Mouse (Mus musculus) forebrain, embryonic 14.5 days (tissue): ENCODE results near the gene Arrdc2. TPM values are rescaled to one million over a fixed set of nuclear protein-coding genes. Genes with fewer than 3 reads are reported as not detected.

Experiments
- ATAC-seq: fragments of 200-750 bp; cut with Nextera tagmentation; 2 replicates; pipeline ENCODE4 v1.8.0; 2017; ENCODE audit warnings: mild to moderate bottlenecking, moderate library complexity
- DNase-seq: peaks from one replicate; pipeline ENCODE4 v3.0.0-alpha.2; 2015; ENCODE audit warnings: low spot score
- H3K27ac ChIP-seq: fragments of 300-500 bp; sonication (generic); 2 replicates; pipeline ENCODE4 v1.5.1; 2014; ENCODE audit warnings: low read depth, mild to moderate bottlenecking, control low read depth, low read length, moderate library complexity
- H3K27me3 ChIP-seq: fragments of 300-500 bp; sonication (generic); replicated peaks from 2 replicates; pipeline ENCODE4 v1.6.1; 2014; ENCODE audit warnings: low read length, control low read depth, mixed read lengths; ENCODE audit not compliant: control insufficient read depth, insufficient read depth
- H3K36me3 ChIP-seq: fragments of 300-500 bp; sonication (generic); 2 replicates; pipeline ENCODE4 v1.6.1; 2014; ENCODE audit warnings: low read length, control low read depth; ENCODE audit not compliant: control insufficient read depth, insufficient read depth
- H3K4me1 ChIP-seq: fragments of 300-500 bp; sonication (generic); 2 replicates; pipeline ENCODE4 v1.6.1; 2014; ENCODE audit warnings: antibody characterized with exemption, low read length, control low read depth; ENCODE audit not compliant: control insufficient read depth, insufficient read depth
- H3K4me2 ChIP-seq: fragments of 300-500 bp; sonication (generic); 2 replicates; pipeline ENCODE4 v1.6.1; 2014; ENCODE audit warnings: mild to moderate bottlenecking, control low read depth, low read length
- H3K4me3 ChIP-seq: fragments of 300-500 bp; sonication (generic); 2 replicates; pipeline ENCODE4 v1.5.1; 2014; ENCODE audit warnings: low read depth, low read length, control low read depth
- H3K9ac ChIP-seq: fragments of 300-500 bp; sonication (generic); 2 replicates; pipeline ENCODE4 v1.6.1; 2014; ENCODE audit warnings: mild to moderate bottlenecking, low read length, control low read depth, moderate library complexity
- H3K9me3 ChIP-seq: fragments of 300-500 bp; sonication (generic); replicated peaks from 2 replicates; pipeline ENCODE4 v1.6.1; 2016; ENCODE audit warnings: low read length, control low read depth, mixed read lengths; ENCODE audit not compliant: control insufficient read depth
- WGBS: fragments of 180-500 bp; shearing (Covaris S2); extraction: QIAGEN DNeasy Blood & Tissue Kit; methylation state at CpG from one replicate; pipeline ENCODE4 v1.1.7; 2014; 5-methylcytosine and 5-hydroxymethylcytosine counted together
- polyA plus RNA-seq: library from polyadenylated mRNA; unstranded; fragments of >200 nt; fragmentation: Nextera tagmentation; extraction: Ambion mirVana; gene quantifications from 2 replicates; pipeline ENCODE4 v1.2.1, GENCODE M21; 2014

Arrdc2 gene
- polyA plus RNA-seq, 1 experiment from 2014 or later: 7.4 TPM

DNA sequence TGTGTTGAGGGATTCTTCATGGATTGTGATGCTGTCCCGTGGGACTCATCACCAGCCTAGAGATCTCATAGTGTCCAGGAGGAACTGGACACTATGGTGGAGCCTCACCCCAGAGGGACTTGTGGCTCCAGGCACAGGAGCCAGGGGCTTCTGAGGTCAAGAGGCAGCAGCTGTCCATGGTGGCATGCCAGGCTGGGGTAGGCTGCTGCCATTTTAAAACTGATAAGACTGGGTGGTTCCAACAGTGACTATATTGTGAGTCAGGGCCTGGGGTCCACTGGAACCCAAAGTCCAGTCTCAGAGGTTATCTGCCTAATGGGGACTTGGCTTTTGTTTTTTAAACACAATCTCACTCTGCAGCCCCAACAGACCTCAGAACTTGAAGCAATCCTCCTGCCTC is 37.7 kb downstream of the Arrdc2 start:
- peaks cover 18% of the 10 kb centered on the region for H3K4me1 ChIP-seq
- no peak overlapping the region for H3K27ac ChIP-seq
- no peak overlapping the region for H3K4me3 ChIP-seq
- peaks cover 39% of the 10 kb centered on the region for H3K27me3 ChIP-seq
- no peak overlapping the region for H3K9ac ChIP-seq
- H3K9me3 ChIP-seq: no peaks in the 10 kb centered on the region
- 80% methylated on average over 1 of the region's 1 CpGs for WGBS
- DNase-seq (no peak), ATAC-seq (no peak)
- no peaks in the 10 kb centered on the region for H3K36me3 ChIP-seq
- H3K4me2 ChIP-seq: no peak overlapping the region

DNA sequence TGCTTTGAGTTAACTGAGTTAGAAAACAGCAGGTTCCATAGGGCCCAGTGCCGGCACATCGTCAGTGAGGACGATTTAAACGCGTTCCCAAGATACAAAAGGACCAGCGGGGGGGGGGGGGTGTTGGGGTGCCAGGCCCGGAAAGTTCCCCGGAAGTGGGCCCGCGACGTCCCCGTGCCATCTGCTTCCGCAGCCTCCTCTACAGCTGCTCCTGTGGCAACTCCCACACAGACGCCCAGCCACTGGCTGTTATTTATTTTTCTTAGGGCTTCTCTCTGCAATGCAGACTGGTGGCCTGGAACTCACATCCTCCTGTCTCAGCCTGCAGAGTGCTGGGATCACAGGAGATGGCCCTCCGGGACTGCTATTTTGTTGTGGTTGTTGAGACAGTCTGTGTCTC is 38.4 kb downstream of the Arrdc2 start:
- ATAC-seq: no peak
- no peak overlapping the region for H3K9ac ChIP-seq
- H3K4me1 ChIP-seq: peaks cover 22% of the 10 kb centered on the region
- peak; percentile 5 for DNase-seq
- no peak overlapping the region for H3K4me2 ChIP-seq
- H3K36me3 ChIP-seq: no peaks in the 10 kb centered on the region
- no peak overlapping the region for H3K4me3 ChIP-seq
- H3K27ac ChIP-seq: no peak overlapping the region
- H3K9me3 ChIP-seq: no peaks in the 10 kb centered on the region
- 33% methylated on average over 15 of the region's 15 CpGs for WGBS
- peaks cover 39% of the 10 kb centered on the region for H3K27me3 ChIP-seq

DNA sequence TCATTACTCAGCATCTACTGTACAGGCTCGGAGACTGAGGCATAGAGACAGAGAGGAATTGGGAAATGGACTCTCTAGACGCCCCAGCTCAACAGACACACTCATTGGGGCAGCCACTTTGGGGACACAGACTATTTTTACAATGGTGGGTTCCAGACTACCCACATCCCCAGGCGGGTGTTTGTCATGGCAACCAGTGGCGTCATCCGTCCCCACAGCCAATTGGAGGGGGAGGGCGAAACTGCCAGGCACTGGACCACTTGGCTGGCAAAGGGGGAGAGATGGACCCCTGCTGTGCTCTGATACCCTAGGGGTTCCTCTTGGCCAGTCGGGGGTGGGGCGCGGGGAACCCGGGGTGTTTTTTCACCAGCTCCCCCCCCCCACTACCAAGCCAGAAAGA is 38.9 kb downstream of the Arrdc2 start:
- Histone ChIP-seq H3K4me3 (no peak overlapping the region), H3K9ac (no peak overlapping the region), H3K4me1 (peaks cover 22% of the 10 kb centered on the region), H3K9me3 (no peaks in the 10 kb centered on the region), H3K27ac (no peak overlapping the region), H3K27me3 (peaks cover 39% of the 10 kb centered on the region), H3K36me3 (no peaks in the 10 kb centered on the region), H3K4me2 (no peak overlapping the region)
- no peak for DNase-seq
- WGBS: 45% methylated on average over 10 of the region's 10 CpGs
- ATAC-seq: no peak

DNA sequence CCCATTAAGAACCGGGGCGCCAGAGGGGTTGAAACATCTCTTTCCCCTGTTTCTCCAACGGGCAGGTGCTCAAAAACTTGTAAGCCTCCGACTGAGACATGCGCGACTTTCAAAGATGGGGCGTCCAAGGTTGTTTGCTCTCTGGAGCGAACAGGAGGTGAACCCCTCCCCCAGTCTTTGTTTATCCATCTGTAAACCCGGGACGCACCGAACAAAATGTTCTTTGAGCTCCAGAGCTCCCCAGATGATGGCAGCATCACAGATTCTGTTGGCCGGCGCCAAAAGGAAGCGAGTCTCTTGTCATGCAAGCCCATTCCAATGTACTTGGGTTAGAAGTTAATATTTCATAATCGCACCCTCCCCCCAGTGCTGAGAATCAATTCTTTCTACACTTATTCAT is 41.2 kb downstream of the Arrdc2 start:
- peak; percentile 42 for DNase-seq
- Histone ChIP-seq H3K27ac (no peak overlapping the region), H3K9me3 (no peaks in the 10 kb centered on the region), H3K27me3 (peaks cover 33% of the 10 kb centered on the region), H3K4me3 (peak overlapping the region; percentile 54), H3K4me2 (peak overlapping the region; percentile 91), H3K9ac (no peak overlapping the region), H3K36me3 (no peaks in the 10 kb centered on the region), H3K4me1 (peaks cover 11% of the 10 kb centered on the region)
- no peak for ATAC-seq
- 9% methylated on average over 15 of the region's 15 CpGs for WGBS

DNA sequence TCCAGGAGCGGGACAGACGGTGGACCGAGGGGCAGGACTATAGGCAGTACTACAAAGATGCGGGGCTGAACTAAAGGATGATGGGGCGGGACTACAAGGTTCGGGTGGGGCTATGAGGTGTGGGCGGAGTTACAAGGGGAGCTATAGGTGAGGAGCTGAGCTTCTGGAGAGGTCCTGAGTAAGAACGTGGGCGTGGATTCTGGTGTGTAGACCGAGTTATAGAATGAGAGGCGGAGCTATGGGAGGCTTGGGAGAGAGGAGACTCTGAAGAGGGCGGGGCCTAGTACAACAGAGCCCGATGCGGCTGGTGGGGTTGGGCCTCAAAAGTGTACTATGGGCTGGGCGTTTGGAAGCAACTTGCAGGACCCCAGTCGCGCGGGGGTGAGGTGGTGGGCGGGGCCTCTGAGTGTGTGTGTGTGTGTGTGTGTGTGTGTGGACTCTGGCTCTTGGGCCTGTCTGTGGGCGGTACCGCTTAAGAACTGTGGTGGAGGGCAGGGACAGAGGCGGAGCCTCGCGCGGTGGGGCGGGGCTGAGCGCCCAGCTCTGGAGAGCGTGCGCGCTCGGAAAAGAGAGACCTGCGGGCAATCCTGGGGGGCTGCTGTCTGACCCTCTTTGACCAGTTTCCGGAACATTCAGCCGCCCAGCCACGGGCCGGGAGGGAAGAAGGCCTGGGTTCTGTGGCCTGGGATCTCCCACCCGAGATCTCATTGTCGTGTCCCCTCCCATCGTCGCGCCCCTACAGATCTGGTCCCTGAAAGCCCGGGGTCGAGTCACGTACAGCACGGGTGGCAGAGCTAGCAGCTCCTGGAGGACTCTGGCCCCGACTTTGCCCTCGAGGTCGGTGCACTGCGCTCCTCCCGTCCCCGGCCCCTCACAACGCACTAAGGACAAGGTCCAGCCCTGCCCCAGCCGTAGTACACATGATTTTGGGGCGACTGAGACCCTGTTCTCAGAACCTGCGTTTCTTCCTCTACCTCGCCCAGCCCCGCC is 42.1 kb downstream of the Arrdc2 start:
- ATAC-seq: peak; percentile 85
- under 1% methylated on average over 56 of the region's 57 CpGs for WGBS
- H3K27me3 ChIP-seq: peaks cover 25% of the 10 kb centered on the region
- peak overlapping the region; percentile 27; the same call in 1 of the 2 replicates for H3K27ac ChIP-seq
- peak overlapping the region; percentile 91 for H3K4me2 ChIP-seq
- H3K4me3 ChIP-seq: peak overlapping the region; percentile 54
- peak overlapping the region; percentile 73 for H3K9ac ChIP-seq
- no peaks in the 10 kb centered on the region for H3K36me3 ChIP-seq
- no peaks in the 10 kb centered on the region for H3K9me3 ChIP-seq
- peaks cover 16% of the 10 kb centered on the region for H3K4me1 ChIP-seq
- peak; percentile 97 for DNase-seq

DNA sequence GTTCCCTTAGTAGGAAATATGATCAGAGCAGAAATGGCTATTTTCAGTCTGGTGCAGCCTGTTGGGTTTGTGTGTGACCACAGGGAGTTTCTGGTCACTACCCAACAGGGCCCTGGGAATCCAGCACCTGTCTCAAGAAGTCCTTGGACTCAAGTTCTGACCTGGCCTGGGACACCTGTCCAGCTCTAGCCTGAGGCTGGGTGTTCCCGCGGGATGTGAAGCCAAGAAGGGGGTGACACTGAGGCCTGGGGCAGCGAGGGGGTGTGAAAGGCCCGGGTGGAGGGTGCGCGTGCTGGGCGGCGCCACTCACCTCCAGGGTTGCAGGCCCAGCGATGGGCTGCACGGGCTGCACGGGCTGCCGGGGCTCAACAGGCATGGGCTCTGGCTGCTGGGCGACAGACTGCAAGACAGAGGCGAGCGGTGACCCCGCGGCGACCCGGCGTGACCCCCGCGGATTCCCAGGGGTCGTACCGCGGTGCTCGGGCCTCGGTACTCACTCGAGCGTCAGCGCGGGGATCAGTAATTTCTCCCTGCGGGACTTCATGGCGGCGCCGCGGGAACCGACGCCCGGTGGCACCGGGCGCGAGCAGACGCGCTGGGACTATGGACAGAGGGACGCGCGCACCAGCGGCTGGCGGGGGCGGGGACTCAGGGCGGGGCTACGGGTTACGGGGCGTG is 43.0 kb downstream of the Arrdc2 start:
- peak; percentile 3; the same call in 1 of the 2 replicates for ATAC-seq
- Histone ChIP-seq H3K9me3 (no peaks in the 10 kb centered on the region), H3K4me2 (peak overlapping the region; percentile 91), H3K27me3 (peaks cover 23% of the 10 kb centered on the region), H3K36me3 (no peaks in the 10 kb centered on the region), H3K4me1 (peaks cover 17% of the 10 kb centered on the region), H3K4me3 (peak overlapping the region; percentile 54), H3K27ac (peak overlapping the region; percentile 27; the same call in 1 of the 2 replicates), H3K9ac (peak overlapping the region; percentile 73)
- 1% methylated on average over 50 of the region's 54 CpGs for WGBS
- peak; percentile 6 for DNase-seq

DNA sequence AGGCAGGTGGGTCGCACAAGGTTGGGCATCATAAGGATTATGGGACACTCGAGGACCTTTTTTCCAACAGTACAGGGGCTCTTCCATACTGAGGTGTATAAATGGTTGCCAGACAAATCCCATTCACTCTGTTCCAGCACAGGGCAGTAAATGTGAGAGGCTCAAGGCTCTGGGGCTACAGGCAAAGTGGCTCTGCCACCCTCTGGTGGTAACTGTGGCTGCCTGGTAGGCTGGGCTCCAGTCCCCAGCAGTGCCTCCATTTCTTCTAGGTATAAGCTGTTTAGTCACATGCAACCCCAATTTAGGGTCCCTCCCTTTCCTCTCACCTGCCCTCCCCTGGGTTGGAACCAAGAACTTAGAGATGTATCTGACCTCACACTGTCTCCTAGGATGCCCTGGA is 44.1 kb downstream of the Arrdc2 start:
- H3K9ac ChIP-seq: no peak overlapping the region
- H3K27me3 ChIP-seq: peaks cover 23% of the 10 kb centered on the region
- WGBS: 88% methylated on average over 2 of the region's 2 CpGs
- H3K4me3 ChIP-seq: no peak overlapping the region
- H3K4me2 ChIP-seq: no peak overlapping the region
- H3K4me1 ChIP-seq: peaks cover 23% of the 10 kb centered on the region
- no peak overlapping the region for H3K27ac ChIP-seq
- no peaks in the 10 kb centered on the region for H3K36me3 ChIP-seq
- no peaks in the 10 kb centered on the region for H3K9me3 ChIP-seq
- DNase-seq (no peak), ATAC-seq (no peak)

DNA sequence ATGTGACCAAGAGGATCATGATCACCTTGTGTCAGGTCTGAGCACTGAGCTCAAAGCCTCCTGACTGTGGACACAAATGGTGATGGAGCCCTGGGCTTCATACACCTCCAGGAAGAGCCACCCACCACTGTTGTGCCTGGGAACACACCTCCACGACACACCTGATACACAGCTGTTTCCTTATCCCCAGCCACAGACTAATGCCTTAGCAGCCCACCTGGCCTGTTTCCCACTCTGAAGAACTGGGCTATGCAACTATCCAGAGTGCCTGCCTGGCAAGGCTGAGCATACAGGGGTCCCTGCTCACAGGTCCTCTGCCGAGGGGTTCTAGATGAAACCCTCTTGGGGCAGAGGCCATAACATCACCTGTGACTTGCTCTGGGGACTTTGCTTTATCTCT is 45.3 kb downstream of the Arrdc2 start:
- no peak for ATAC-seq
- 88% methylated on average over 2 of the region's 2 CpGs for WGBS
- Histone ChIP-seq H3K4me1 (peaks cover 23% of the 10 kb centered on the region), H3K4me2 (no peak overlapping the region), H3K27ac (no peak overlapping the region), H3K9ac (no peak overlapping the region), H3K36me3 (peaks cover 4% of the 10 kb centered on the region; the same call in 1 of the 2 replicates), H3K4me3 (no peak overlapping the region), H3K9me3 (no peaks in the 10 kb centered on the region), H3K27me3 (peaks cover 17% of the 10 kb centered on the region)
- DNase-seq: no peak
